Mouse (Mus musculus): ENCODE results near the gene Gm20388. TPM values are rescaled to one million over a fixed set of nuclear protein-coding genes. Genes with fewer than 3 reads are reported as not detected.

Gene Gm20388
- polyA plus RNA-seq, 2 experiments: 8.5 TPM; not detected in 1

GRCm38 (mm10) chr8:122389357-122389756 lies 2478.7 kb downstream of the Gm20388 start:
- no peak for ATAC-seq (ENCODE audit: insufficient read depth)
- Histone ChIP-seq H3K27me3 (ENCODE audit: control insufficient read depth, insufficient read depth, low read length) (no peaks in the 10 kb centered on the region), H3K9ac (replicated peaks) (no peak overlapping the region), H3K4me3 (ENCODE audit: insufficient read depth in 1 of 2, low read depth in 2 of 2, low read length in 2 of 2) (no peak overlapping the region), H3K36me3 (replicated peaks; ENCODE audit: control insufficient read depth, insufficient read depth, low read depth) (peaks cover 57% of the 10 kb centered on the region), H3K4me2 (ENCODE audit: low read depth) (no peak overlapping the region), H3K27ac (no peak overlapping the region), H3K4me1 (replicated peaks; ENCODE audit: control insufficient read depth in 2 of 2, insufficient read depth in 2 of 2, low read length in 1 of 2) (no peaks in the 10 kb centered on the region), H3K9me3 (ENCODE audit: control insufficient read depth, low read length) (no peaks in the 10 kb centered on the region)
- TF ChIP-seq CTCF (IDR thresholded peaks at IDR 0.05; ENCODE audit: low read depth): peak; percentile 54
- no peak for TF ChIP-seq EP300 (IDR thresholded peaks at IDR 0.05; ENCODE audit: low read depth)
- DNase-seq (ENCODE audit: low read depth in 3 of 3, low spot score in 3 of 3): no peak
- WGBS (ENCODE audit: insufficient replicate concordance): 86% methylated on average over 3 of the region's 3 CpGs

- Histone ChIP-seq H3K36me3 (replicated peaks; ENCODE audit: control insufficient read depth, insufficient read depth, low read depth) (peaks cover 44% of the 10 kb centered on the region), H3K27me3 (ENCODE audit: control insufficient read depth, insufficient read depth, low read length) (no peaks in the 10 kb centered on the region), H3K4me3 (ENCODE audit: insufficient read depth in 1 of 2, low read depth in 2 of 2, low read length in 2 of 2) (no peak overlapping the region), H3K4me1 (replicated peaks; ENCODE audit: control insufficient read depth in 2 of 2, insufficient read depth in 2 of 2, low read length in 1 of 2) (no peaks in the 10 kb centered on the region), H3K27ac (no peak overlapping the region), H3K9ac (replicated peaks) (no peak overlapping the region), H3K4me2 (ENCODE audit: low read depth) (no peak overlapping the region), H3K9me3 (ENCODE audit: control insufficient read depth, low read length) (no peaks in the 10 kb centered on the region)
- ATAC-seq (ENCODE audit: insufficient read depth): no peak
- no peak for DNase-seq (ENCODE audit: low read depth in 3 of 3, low spot score in 3 of 3)
- TF ChIP-seq CTCF (IDR thresholded peaks at IDR 0.05; ENCODE audit: low read depth) (no peak), EP300 (IDR thresholded peaks at IDR 0.05; ENCODE audit: low read depth) (no peak)
- 71% methylated on average over 3 of the region's 3 CpGs for WGBS (ENCODE audit: insufficient replicate concordance)
These were observed 2480.1 kb downstream of the Gm20388 start for GRCm38 (mm10) chr8:122390758-122391157.

GRCm38 (mm10) chr8:122393717-122394116 lies 2483.1 kb downstream of the Gm20388 start:
- no peaks in the 10 kb centered on the region for H3K27me3 ChIP-seq (ENCODE audit: control insufficient read depth, insufficient read depth, low read length)

DNA sequence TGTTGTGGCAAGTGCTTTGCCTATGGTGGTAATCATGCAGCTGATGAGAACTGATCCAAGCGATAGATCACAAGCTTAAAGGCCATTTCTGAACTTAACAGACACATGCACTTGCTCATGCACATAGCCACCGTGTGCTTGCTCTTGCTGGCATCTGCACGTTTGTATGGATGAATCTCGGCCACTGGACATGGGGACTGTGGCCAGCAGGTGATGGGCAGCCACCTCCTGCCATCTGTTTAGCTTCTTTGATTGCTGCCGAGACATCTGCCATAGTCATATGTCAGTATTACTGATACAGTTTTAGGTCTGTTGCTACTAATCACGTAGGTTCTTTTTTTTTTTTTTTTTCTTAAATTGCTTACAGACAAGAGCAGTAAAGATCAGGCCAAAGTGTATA lies 2484.7 kb downstream of the Gm20388 start:
- WGBS (ENCODE audit: insufficient replicate concordance): 87% methylated on average over 6 of the region's 6 CpGs
- ATAC-seq (ENCODE audit: insufficient read depth): no peak
- Histone ChIP-seq H3K4me1 (replicated peaks; ENCODE audit: control insufficient read depth in 2 of 2, insufficient read depth in 2 of 2, low read length in 1 of 2) (no peaks in the 10 kb centered on the region), H3K4me3 (ENCODE audit: insufficient read depth in 1 of 2, low read depth in 2 of 2, low read length in 2 of 2) (no peak overlapping the region), H3K9ac (replicated peaks) (no peak overlapping the region), H3K4me2 (ENCODE audit: low read depth) (no peak overlapping the region), H3K36me3 (replicated peaks; ENCODE audit: control insufficient read depth, insufficient read depth, low read depth) (peaks cover 47% of the 10 kb centered on the region), H3K27ac (no peak overlapping the region), H3K27me3 (ENCODE audit: control insufficient read depth, insufficient read depth, low read length) (no peaks in the 10 kb centered on the region), H3K9me3 (ENCODE audit: control insufficient read depth, low read length) (no peaks in the 10 kb centered on the region)
- DNase-seq (ENCODE audit: low read depth in 3 of 3, low spot score in 3 of 3): no peak
- TF ChIP-seq CTCF (IDR thresholded peaks at IDR 0.05; ENCODE audit: low read depth) (no peak), EP300 (IDR thresholded peaks at IDR 0.05; ENCODE audit: low read depth) (no peak)

More at GRCm38 (mm10) chr8:122393717-122394116, 2483.1 kb downstream of the Gm20388 start:
- DNase-seq (ENCODE audit: low read depth in 3 of 3, low spot score in 3 of 3) (no peak), ATAC-seq (ENCODE audit: insufficient read depth) (no peak)
- H3K4me1 ChIP-seq (replicated peaks; ENCODE audit: control insufficient read depth in 2 of 2, insufficient read depth in 2 of 2, low read length in 1 of 2): no peaks in the 10 kb centered on the region
- H3K4me3 ChIP-seq (ENCODE audit: insufficient read depth in 1 of 2, low read depth in 2 of 2, low read length in 2 of 2): no peak overlapping the region
- no peaks in the 10 kb centered on the region for H3K9me3 ChIP-seq (ENCODE audit: control insufficient read depth, low read length)
- no peak overlapping the region for H3K27ac ChIP-seq
- H3K9ac ChIP-seq (replicated peaks): no peak overlapping the region
- no peak overlapping the region for H3K4me2 ChIP-seq (ENCODE audit: low read depth)
- peaks cover 45% of the 10 kb centered on the region for H3K36me3 ChIP-seq (replicated peaks; ENCODE audit: control insufficient read depth, insufficient read depth, low read depth)
- no peak for TF ChIP-seq EP300 (IDR thresholded peaks at IDR 0.05; ENCODE audit: low read depth)
- no peak for TF ChIP-seq CTCF (IDR thresholded peaks at IDR 0.05; ENCODE audit: low read depth)

- Histone ChIP-seq H3K4me1 (replicated peaks; ENCODE audit: control insufficient read depth in 2 of 2, insufficient read depth in 2 of 2, low read length in 1 of 2) (no peaks in the 10 kb centered on the region), H3K4me3 (ENCODE audit: insufficient read depth in 1 of 2, low read depth in 2 of 2, low read length in 2 of 2) (no peak overlapping the region), H3K27me3 (ENCODE audit: control insufficient read depth, insufficient read depth, low read length) (no peaks in the 10 kb centered on the region), H3K4me2 (ENCODE audit: low read depth) (no peak overlapping the region), H3K36me3 (replicated peaks; ENCODE audit: control insufficient read depth, insufficient read depth, low read depth) (peaks cover 65% of the 10 kb centered on the region), H3K9me3 (ENCODE audit: control insufficient read depth, low read length) (no peaks in the 10 kb centered on the region), H3K9ac (replicated peaks) (no peak overlapping the region), H3K27ac (no peak overlapping the region)
- TF ChIP-seq EP300 (IDR thresholded peaks at IDR 0.05; ENCODE audit: low read depth) (no peak), CTCF (IDR thresholded peaks at IDR 0.05; ENCODE audit: low read depth) (no peak)
- DNase-seq (ENCODE audit: low read depth in 3 of 3, low spot score in 3 of 3) (no peak), ATAC-seq (ENCODE audit: insufficient read depth) (no peak)
- 89% methylated on average over 9 of the region's 9 CpGs for WGBS (ENCODE audit: insufficient replicate concordance)
These were observed 2487.5 kb downstream of the Gm20388 start for GRCm38 (mm10) chr8:122398186-122398585.

Measured in liver, embryonic 14.5 days (tissue).